In the genomic region with DNA sequence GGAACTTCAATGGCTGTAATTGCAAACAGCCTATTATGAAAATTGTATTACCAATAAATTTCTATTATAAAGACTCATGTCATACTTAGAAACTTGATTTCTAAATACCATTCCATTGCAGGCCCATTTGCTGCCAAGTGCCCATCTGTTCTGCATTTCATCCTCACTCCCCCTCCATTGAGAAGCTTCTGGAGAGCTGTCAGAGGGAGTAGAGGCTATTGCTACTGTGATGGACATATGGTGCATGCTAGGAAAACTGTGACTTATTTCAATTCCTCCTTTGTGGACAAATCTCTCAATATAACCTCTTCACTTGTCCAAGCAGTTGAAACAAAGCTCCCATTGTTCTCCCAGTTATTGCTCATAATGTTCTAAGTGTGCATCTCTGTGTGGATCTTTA, we compare ENCODE assay signal across 10 mouse cellular contexts. TPM values are rescaled to one million over a fixed set of nuclear protein-coding genes. Genes with fewer than 3 reads are reported as not detected.
DNase-seq lines count a peak whose midpoint lies in the region; ATAC-seq lines count a peak whose summit lies in the region.
"Had no signal": no experiment of that assay in that cellular context is flagged by ENCODE, and none has a peak within 500 bp of the region (broad histone marks: within the 10 kb centered on the region; RNA-seq: fewer than 3 reads in every experiment).

No protein-coding gene starts in this region.

- ATAC-seq in megakaryocyte-erythroid progenitor cell, adult 5-6 weeks (replicated peaks; ENCODE audit: low FRiP score, low TSS enrichment, poor library complexity, severe bottlenecking): no peak
- ATAC-seq: intestine, embryonic 15.5 days had no signal

- intact Hi-C loops in left cerebral cortex, postnatal 25 days (cut with DNase I): no loop called here
- intact Hi-C loops in left cerebral cortex, postnatal 10 days (cut with DNase I): no loop called here

- peak; percentile 7 to 59 for DNase-seq in left cerebral cortex, postnatal 25 days (ENCODE audit: low spot score in 2 of 2)
- DNase-seq in left cerebral cortex, postnatal 10 days (ENCODE audit: extremely low spot score in 1 of 2, low spot score in 2 of 2): no peak
- DNase-seq in brain, adult 2 months (ENCODE audit: low read depth, low spot score): peak; percentile 92
- DNase-seq in cerebellum, adult 18-20 months: peak; percentile 37 to 60
- peak; percentile 9 to 27 for DNase-seq in layer of hippocampus, postnatal 10 days (ENCODE audit: low spot score in 2 of 2)
- DNase-seq in thymus, postnatal 4 days: no peak
- DNase-seq: adrenal gland, adult 2 months; thymus, postnatal 25 days had no signal

RNA-seq across cellular contexts. Expression of gene Scfd2, which starts 19.9 kb away (rescaled TPM):
- total RNA-seq in left cerebral cortex, postnatal 25 days (2021): 10 to 100 TPM; 27.9 to 28.1 TPM
- 10 to 100 TPM; 25.7 to 26.6 TPM for total RNA-seq in left cerebral cortex, postnatal 10 days (2021)
- 10 to 100 TPM; 27.9 to 29.8 TPM for total RNA-seq in layer of hippocampus, postnatal 10 days (2021)
- 20.9 and 30.1 TPM in 2 replicates for total RNA-seq in megakaryocyte-erythroid progenitor cell, adult 5-6 weeks (2014; fragmentation: Nextera tagmentation)
- 17.0 and 22.6 TPM in 2 replicates for total RNA-seq in megakaryocyte-erythroid progenitor cell, adult 5-6 weeks (2017)

RNA-seq across cellular contexts. Expression of gene Fip1l1, which starts 23.6 kb away (rescaled TPM):
- total RNA-seq in left cerebral cortex, postnatal 25 days (2021): 10 to 100 TPM; 58.8 to 59.8 TPM
- total RNA-seq in left cerebral cortex, postnatal 10 days (2021): 10 to 100 TPM; 59.4 to 62.3 TPM
- 10 to 100 TPM; 64.8 to 65.5 TPM for total RNA-seq in layer of hippocampus, postnatal 10 days (2021)
- 90.0 and 106 TPM in 2 replicates for total RNA-seq in megakaryocyte-erythroid progenitor cell, adult 5-6 weeks (2014; fragmentation: Nextera tagmentation)
- total RNA-seq in megakaryocyte-erythroid progenitor cell, adult 5-6 weeks (2017): 188 and 247 TPM in 2 replicates

Comparison
In these comparisons a context has a peak if more than half of its experiments do, and no peak if none do; other contexts are left out.
1. DNase-seq: peak in left cerebral cortex, postnatal 25 days (2 of 2), brain, adult 2 months (single experiment), cerebellum, adult 18-20 months (2 of 2) and layer of hippocampus, postnatal 10 days (2 of 2); none in left cerebral cortex, postnatal 10 days (0 of 2) and thymus, postnatal 4 days (single experiment).